Mouse (Mus musculus): ENCODE results near the gene Ankrd33b.

Gene Ankrd33b

DNA sequence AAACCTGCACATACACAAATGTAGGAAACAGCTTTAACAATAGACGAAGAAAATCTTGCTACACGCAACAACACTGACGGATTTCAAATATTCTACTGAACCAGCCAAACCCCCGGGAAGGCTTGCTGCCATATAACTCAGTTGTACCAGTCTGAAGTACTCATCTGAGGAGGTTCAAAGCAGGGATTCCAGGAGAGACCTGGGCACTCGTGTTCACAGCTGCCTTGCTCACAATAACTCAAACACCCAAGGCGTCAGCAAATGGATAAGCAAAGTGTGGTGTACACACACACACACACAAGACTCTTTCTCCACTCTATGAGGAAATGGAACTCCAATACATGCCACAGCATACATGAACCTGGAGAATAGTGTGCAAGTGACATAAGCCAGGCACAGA is 29.5 kb downstream of the Ankrd33b start:
- no peak for DNase-seq

DNA sequence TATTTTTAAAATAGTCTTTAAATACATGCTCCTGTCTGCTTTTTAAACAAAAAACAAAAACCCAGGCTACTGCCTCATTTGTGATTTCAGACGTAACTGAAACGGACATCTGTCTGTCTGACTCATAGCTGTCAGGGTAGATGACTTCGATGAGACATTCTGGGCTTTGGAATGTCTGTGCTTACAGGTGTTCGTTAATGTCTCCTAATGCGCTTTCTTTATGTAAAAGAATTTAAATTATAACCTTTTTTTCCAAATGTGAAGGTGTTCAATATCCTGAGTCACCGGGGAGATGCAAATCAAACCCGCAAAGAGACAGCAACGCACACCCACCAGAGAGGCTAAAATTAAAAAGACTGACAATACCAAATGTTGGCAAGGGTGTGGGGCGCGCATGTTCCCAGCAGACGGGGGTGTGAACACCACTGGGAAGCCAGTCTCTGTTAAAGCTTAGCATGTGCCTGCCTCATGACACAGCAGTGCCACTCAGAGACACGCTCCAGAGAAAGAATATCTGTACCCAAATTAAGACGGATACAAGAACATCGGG is 30.3 kb downstream of the Ankrd33b start:
- no peak for DNase-seq

DNA sequence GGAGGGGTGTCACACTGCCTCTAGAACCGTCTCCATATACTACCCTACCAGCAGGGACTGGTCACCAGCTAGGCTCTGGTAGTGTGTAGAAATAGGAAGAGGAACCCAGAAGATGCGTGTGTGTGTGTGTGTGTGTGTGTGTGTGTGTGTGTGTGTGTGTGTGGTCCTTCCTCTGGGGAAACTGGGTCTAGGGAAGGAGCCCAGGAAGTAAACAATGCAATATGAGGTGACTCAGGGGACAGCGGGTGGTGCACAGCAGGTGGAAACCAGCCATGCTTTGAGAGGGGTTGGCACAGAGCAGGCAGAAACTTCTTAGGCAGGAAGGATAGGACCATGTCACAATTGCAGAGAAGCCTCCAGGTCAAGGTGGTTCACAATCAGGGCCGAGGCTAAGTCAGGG is 30.8 kb downstream of the Ankrd33b start:
- no peak for DNase-seq

DNA sequence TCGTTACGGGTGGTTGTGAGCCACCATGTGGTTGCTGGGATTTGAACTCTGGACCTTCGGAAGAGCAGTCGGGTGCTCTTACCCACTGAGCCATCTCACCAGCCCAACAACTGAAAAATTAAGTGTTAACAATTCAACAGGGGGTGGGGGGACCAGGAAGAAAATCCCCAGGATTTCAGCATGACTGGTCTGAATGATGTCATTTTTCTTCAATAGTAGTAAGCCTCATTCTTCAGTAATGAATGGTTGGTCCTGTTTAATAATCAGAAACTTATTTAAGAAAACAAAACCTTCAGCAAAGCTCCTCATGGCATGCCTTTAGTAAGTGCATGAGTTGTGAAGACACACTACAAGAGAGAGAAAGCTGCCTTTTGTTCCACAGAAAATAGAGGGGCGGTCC is 32.7 kb downstream of the Ankrd33b start:
- DNase-seq, result no peak

DNA sequence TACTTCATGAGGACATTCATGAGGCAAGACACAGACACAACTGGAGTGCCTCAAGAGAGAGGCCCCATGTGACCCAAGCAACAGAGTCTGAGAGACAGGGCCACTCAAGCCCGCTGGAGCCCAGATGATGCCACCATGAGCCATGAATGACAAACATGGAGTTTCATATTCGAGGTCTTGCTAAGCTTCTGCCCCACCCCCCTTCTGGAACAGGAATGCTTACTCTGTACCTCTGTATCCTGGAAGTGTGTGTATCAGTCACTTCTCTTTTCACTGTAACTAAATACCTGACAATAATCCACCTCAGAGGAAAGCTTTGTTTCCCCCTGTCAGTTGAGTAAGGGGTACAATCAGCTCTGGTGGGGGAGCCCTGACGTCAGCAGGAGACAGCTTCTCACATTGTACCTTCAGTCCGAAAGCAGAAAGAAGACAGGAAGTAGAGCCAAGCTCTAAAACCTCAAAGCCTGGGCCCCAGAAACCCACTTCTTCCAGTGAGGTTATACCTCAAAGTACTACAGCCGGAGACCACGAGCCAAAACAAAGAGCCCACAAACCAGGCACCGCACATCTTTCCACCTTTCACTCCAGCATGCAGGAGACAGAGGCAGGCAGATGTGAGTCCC is 34.9 kb downstream of the Ankrd33b start:
- no peak for DNase-seq

DNA sequence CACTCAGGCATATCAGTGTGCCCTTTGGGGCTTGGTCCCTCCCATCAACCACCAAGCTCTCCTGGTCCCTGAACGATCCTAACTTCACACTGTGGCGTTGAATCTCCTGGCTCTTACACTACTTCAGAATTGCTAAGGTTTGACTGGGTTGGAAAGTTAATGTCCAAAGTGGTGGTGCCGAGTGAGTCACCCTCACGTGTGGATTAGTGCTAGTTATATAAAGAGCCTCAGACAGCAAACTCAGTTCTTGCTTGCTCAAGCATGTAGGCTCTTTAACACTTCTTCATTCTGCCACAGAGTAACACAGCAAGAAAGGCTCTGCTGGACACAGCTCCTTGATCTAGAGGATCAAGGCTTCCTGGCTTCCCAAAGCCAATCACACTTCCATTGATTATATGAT is 35.8 kb downstream of the Ankrd33b start:
- DNase-seq, result no peak

DNA sequence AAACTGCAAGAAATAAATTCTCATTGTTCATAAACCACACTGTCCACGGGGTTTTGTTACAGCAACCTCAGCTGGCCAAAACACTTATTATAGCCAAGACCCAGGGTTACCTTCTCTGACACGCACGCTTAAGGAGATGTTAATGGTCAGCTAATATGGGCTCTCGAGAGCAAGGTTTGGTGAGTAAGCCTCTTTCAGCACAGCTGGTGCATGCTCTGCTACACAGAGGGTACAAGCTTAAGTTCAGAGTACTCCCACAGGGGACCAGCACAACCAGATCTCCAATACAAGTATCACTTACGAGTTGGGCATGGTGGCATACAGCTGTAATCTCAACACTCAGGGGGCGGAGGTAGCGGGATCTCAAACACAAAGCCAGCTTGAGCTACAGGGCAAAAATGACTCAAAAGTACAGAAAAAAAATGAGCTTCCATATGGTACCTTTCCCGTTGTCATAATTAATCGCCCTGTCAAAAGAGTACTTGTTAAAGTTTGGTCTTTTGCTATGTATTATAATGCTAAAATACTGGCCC is 39.4 kb downstream of the Ankrd33b start:
- DNase-seq, result no peak

DNA sequence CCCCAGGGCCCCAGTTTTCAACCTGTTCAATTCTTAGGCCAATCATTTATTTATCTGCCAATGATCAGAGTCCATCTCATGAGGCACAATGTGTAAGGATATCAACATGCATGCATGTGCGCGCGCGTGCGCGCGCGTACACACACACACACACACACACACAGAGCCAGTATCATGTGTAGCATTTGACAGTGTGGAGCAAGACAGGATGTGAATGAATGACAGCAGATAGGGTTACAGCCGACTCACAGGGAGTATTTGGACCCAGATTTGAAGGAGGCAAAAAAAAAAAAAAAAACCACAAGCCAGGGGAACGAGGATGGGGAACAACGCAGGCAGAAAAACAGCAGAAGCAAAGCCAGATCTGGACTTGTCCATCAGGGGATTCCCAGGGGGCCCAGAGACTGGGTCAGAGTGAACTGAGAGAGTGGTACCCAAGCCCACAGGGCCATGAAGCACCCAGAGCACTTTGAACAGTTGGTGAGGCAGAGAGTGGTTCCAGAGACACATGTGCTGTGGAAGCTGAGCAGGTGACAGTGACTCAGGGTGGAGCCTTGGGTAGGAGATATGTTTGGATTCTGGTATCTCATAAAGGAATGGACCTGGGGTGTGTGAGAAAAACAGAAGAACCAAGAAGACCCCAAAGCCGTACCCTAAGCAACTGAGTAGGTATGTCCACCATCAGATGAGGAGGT is 41.7 kb downstream of the Ankrd33b start:
- DNase-seq, result no peak

DNA sequence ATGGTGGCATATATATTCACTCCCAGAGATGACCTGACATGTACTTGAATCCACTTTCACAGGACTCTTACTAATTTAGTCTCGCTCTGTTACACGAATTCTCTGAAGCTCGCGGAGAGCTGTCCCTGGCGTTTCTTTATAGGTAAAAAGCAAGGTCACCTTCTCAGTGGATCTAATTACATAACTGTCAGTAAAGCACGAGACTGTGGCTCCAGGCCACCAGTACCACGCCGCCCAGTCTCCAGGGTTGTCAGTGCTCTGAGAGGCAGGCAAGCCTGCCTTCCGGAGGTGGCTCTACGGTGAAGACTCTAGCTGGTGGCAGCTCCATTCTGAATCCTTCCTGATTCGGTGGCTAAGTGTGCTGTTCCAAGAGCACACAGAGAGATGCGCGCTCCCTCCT is 43.0 kb downstream of the Ankrd33b start:
- no peak for DNase-seq

DNA sequence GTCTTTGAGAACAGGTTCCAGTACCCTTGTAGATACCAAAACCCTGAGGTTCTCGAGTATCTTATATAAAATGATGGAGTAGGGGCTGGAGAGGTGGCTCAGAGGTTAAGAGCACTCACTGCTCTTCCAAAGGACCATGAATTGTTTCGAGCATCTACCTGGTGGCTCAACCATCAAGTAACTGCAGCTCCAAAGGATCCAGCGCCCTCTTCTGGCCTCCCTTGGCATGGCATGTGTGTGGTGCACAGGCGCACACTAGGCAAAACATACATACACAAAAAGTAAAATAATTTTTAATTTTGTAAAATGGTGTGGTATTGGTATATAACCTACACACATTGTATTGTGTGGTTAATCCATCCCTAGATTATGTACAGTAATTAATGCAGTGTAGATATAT is 43.8 kb downstream of the Ankrd33b start:
- DNase-seq, result no peak

DNA sequence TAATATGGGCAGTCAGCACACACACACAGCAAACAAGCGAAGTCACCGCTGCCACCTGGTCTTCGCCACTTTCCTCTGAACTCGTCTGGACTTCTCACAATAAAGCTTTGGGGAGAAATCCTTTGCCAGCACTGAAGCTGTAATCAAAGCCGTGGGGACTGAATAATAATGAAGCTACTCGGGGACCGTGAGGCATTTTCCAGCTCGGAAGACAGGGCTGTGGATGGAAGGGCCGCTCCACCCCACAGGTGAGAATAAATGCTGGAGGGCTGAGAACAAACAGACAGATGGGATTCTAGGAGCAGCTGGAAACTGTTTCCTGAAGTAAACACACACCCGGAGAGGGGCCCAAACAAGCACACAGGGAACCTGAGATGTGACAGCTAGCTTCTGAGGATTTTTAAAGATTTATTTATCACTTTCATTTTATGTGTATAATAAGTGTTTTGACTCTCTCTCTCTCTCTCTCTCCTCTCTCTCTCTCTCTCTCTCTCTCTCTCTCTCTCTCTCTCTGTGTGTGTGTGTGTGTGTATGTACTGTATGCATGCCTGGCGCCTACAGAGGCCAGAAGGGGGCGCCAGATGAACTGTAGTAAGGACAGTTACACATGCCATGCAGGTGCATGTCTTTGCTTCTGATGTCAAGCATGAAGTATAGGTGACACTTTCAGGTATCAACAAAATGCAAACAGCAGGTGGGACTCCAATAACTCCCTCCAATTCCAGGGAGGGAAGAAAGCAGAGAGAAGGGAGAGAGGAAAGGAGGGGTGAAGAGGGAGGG is 46.7 kb downstream of the Ankrd33b start:
- DNase-seq, result no peak

DNA sequence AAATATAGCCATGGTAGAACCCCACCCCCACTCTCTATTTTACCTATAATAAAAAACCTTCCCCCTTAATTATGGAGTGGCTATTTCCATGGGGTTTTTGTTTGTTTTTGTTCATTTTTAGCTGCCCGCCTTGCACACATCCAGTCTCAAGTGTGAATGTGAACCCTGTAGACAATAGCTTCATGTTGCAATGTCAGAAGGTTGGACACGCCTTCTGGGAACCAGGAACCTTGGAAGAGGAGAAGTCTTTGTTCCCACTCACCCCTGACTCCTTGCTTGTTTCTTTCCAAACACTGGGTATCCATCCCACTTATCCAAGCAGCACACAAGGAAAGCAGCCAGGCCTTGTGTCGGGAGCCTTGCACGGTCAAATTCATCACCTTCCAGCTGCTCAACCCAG is 48.5 kb downstream of the Ankrd33b start:
- DNase-seq, result no peak

DNA sequence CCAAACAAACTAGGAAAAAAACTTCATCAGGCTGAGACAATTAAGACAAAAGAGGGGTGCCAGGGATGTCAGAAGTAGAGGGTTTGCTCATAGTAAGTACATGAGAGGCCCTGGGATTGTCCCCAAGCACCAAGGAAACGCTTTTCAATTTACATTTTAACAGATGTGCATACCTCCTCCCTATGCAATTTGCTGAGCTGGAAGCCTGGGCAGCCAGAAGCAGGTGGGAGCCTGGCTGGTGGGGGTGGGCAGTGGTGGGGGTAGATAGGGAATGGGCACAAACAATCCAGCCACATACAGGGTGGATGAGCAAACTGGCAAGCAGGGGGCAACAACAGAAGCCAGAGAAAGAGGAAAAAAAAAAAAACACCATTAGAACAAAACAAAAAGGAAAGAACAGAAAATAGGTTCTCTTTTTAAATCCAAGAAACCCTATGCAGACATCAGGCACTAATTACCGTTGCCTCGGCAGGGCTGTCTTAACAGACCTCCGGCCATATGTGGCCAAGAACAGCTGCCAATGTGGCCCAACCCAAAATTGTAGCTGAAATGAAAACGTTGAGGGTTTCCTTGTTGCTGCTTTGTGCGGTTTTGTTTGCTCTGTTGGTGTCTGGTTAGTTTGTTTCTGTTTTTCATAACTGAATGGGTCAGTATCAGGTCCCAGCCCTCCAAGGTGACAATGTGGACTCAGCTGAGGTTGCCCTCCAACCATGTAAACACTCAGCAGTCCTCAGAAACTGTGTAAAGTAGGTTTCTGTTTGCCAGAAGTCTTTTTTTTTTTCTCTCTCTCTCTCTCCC is 49.2 kb downstream of the Ankrd33b start:
- DNase-seq, result no peak

DNA sequence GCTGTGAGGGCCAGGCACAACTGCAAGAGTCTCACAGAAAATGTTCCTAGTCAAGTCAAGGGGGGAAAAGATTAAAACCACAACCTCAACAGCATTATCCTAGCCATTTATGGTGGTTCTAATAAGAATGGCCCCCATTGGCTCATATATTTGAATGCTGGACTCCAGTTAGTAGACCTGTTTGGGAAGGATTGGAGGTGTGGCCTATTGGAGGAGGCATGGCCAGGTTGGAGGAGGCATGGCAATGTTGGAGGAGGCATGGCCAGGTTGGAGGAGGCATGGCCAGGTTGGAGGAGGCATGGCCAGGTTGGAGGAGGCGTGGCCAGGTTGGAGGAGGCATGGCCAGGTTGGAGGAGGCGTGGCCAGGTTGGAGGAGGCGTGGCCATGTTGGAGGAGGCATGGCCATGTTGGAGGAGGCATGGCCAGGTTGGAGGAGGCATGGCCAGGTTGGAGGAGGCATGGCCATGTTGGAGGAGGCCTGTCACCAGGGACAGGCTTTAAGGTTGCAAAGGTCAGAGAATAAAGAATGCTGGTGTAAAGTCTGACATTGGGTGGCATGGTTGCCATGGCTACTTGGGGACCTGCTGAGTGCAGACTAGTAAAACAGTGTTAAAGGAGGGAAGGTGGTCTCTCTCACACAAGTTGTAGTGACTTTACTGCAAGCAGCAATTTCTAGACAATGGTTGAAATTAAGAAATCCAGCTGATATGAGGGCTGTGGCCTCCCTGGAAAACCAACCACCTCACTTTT is 50.3 kb downstream of the Ankrd33b start:
- no peak for DNase-seq

DNA sequence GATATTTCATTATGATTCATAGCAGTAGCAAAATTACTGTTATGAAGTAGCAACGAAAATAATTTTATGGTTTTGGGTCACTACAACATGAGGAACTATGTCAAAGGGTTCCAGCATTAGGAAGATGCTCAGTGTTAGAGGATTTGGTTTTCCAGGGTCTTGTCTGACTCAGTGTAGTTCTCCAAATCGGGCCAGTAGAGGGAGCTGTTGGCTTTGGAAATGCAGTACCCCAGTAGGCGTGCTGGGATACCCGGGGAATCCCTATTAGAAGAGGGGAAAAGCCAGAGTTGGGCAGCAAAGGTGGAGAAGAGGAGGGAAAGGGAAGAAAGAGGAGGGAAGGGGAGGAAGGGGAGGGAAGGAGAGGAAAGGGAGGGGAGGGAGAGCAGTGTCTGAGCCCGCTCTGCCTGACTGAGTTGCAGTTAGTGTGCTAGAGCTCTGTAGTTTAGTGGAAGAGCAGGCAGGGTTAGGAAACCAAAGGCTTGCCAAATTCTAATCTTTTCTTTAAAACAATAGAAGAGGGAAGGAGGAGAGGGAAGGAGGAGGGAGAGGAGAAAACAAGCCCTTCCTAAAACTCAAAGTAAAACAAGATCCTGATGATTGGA is 51.8 kb downstream of the Ankrd33b start:
- peak; percentile 78 to 88 for DNase-seq

DNA sequence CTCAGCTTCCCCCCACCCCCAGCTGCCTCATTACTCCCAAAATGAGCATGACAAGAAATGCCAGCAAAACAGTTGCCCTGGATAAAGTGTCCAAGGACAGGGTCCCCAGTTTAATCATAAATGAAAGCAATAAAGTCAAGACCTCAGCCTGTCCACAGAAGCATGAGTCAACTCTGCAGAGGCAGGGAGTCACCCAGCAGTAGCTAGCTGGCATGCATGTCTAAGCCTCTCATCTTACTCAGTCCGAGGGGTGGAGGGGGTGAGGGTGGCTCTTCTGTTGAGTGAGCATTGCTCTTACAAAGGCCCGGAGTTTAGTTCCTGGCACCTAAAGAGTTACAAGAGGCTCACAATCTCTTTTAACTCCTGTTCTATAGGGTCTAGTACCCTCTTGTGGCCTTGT is 55.5 kb downstream of the Ankrd33b start:
- DNase-seq, result no peak

DNA sequence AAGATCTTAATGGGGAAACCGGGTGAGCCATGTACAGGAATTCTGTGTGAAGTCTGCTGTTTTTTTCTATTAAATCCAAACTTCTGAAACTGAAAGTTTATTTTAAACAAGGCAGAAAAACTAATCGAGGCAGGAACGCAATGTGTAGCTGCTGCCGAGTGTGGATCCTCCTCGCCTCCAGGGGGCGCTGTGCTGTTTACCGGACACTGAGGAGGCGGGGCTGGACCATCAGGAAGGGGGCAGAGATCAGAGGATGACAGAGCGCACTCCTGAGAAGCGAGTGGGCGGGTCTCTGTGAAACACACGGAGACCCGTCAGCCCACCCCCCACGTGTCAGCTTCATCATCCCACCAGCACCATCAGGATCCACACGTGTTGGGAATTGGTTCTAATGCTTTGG is 58.0 kb downstream of the Ankrd33b start:
- DNase-seq, result peak in 1 of 2 experiments; percentile 23

DNA sequence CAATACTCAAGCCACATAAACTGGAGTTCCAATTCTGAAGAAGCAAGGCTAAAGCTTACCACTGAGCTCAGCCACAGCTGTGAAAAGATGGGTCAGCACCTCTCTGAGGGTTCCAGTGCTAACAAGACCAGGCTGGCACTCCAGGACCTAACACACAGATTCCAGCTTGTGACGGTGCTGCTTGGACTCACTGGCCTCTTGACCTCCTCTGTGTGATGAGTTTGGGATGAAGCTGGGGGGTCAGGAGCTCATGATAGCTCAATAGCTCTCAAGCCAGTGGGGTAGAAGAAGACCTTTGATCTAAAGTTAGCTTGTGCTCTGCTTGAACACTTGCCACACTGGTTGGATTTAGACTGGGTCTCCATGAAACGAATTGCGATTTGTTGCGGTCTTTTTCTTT is 60.8 kb downstream of the Ankrd33b start:
- DNase-seq, result no peak

DNA sequence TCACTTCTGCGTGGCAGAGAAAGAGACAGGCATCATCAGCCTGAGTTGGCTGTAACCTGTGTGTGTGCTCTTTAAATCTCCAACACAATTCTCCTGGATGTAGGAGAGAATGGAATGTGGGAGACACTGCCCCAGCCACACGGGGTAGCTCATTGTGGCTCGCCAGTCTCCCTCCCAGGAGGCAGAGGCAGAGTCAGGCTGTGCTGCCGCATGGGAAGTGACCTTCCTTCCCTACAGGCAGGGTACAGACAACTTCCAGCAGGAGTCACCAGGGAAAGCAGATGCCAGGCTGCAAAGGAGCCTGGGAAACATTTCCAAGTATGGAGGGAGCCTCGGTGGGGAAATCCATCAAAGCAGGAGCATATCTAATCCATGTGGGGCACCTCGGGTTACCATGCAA is 62.3 kb downstream of the Ankrd33b start:
- DNase-seq, result no peak

DNA sequence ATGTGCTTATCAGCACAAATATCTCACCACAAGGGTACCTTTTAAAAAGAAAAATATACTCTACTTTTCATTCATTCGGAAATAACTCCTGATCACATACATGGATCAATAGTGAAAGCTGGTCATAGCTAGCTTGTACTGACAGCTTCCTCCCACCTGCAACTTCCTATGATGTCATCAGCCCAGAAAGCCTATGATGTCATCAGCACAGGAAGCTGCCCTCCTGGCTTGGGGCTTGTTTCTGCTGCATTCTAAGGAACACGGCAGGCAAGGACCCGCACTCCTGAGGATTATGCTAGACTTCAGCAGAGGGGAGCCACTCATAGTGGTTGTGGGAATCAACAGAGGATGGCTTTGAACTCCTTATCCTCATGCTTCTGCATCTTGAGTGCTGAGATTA is 63.2 kb downstream of the Ankrd33b start:
- no peak for DNase-seq

DNA sequence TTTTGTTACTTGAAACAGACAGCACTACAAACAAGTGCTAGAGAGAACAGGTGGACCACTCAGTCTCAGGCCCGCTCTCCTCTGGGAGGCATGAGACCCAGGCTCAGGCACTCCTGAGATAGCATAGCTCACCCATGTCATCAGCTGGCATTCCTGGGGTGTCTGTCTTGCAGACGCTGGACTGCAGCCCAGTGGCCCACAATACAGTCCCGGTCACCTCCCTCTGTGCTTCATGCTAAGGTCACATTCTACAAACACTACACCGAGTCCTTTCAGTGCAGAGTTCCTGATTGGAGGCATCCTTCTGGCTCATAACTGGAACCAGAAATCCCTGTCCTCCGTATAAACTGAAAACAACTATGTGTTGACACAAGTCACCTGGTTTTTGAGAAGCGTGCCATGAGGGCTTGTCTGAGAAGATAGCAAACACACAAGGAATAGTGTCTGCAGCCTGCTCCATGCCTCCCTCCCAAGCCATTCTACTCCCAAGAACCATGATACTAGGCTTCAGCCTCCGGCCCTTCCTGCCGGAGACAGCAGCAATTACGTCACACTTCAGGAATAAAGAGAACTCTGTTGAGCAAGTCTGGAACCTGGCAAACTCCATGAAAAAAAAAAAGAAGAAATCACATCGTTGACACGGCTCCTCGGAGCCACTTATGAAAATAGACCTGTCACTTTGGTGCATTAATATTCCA is 65.1 kb downstream of the Ankrd33b start:
- no peak for DNase-seq
